Mouse (Mus musculus) limb, embryonic 15.5 days (tissue): ENCODE measurements at regions not wholly inside any gene's neighbourhood (a gene's known extent, or its start where the extent isn't known, plus 50 kb on each side); places are given as distances from the start of the nearest gene placed in this dataset.

Experiments
- ATAC-seq: fragments of 200-750 bp; cut with Nextera tagmentation; 2 replicates; pipeline ENCODE4 v1.8.0; 2017; ENCODE audit warnings: low read depth, moderate TSS enrichment; ENCODE audit not compliant: insufficient number of reproducible peaks, low FRiP score, low TSS enrichment
- H3K27ac ChIP-seq: fragments of 300-500 bp; sonication (generic); 2 replicates; pipeline ENCODE4 v1.5.1; 2015; ENCODE audit warnings: moderate library complexity, mild to moderate bottlenecking, inconsistent platforms
- H3K27me3 ChIP-seq: fragments of 300-500 bp; sonication (generic); 2 replicates; pipeline ENCODE4 v1.6.1; 2015; ENCODE audit warnings: inconsistent platforms
- H3K36me3 ChIP-seq: fragments of 300-500 bp; sonication (generic); 2 replicates; pipeline ENCODE4 v1.6.1; 2015; ENCODE audit warnings: inconsistent platforms
- H3K4me1 ChIP-seq: fragments of 300-500 bp; sonication (generic); 2 replicates; pipeline ENCODE4 v1.6.1; 2015; ENCODE audit warnings: inconsistent platforms
- H3K4me2 ChIP-seq: fragments of 300-500 bp; sonication (generic); 2 replicates; pipeline ENCODE4 v1.6.1; 2015; ENCODE audit warnings: mild to moderate bottlenecking, inconsistent platforms
- H3K4me3 ChIP-seq: fragments of 300-500 bp; sonication (generic); 2 replicates; pipeline ENCODE4 v1.5.1; 2015; ENCODE audit warnings: mild to moderate bottlenecking, inconsistent platforms
- H3K9ac ChIP-seq: fragments of 300-500 bp; sonication (generic); 2 replicates; pipeline ENCODE4 v1.6.1; 2015; ENCODE audit warnings: inconsistent platforms
- H3K9me3 ChIP-seq: fragments of 300-500 bp; sonication (generic); 2 replicates; pipeline ENCODE4 v1.6.1; 2016; ENCODE audit warnings: inconsistent platforms
- WGBS: fragments of 180-500 bp; shearing (Covaris S2); methylation state at CpG from one replicate; pipeline ENCODE4 v1.1.7; 2015; 5-methylcytosine and 5-hydroxymethylcytosine counted together

DNA sequence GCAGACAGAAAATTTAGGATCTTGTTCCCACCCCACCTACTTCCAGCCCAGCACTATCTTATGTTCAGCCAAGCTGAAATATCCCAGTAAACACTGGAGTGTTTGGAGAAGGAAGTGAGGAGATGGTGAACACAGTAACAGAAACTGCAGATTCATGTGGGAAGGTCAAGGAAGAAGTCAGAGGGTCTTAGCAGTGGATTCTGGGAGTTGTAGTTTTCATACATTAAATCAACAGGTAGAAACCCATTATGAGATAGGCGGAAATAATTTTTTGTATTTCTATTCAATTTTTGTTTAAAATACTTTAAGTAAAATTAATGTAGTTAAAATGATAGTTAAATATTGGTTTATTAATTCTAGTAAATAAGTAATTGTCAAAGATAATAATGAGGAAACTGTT is 429.6 kb upstream of the Gulo start:
- no peak overlapping the region for H3K4me2 ChIP-seq
- H3K27me3 ChIP-seq = no peaks in the 10 kb centered on the region
- no peaks in the 10 kb centered on the region for H3K4me1 ChIP-seq
- H3K4me3 ChIP-seq = no peak overlapping the region
- no peak for ATAC-seq
- H3K9ac ChIP-seq = no peak overlapping the region
- 92% methylated on average over 1 of the region's 1 CpGs for WGBS
- H3K27ac ChIP-seq = no peak overlapping the region
- no peaks in the 10 kb centered on the region for H3K9me3 ChIP-seq
- H3K36me3 ChIP-seq = no peaks in the 10 kb centered on the region

DNA sequence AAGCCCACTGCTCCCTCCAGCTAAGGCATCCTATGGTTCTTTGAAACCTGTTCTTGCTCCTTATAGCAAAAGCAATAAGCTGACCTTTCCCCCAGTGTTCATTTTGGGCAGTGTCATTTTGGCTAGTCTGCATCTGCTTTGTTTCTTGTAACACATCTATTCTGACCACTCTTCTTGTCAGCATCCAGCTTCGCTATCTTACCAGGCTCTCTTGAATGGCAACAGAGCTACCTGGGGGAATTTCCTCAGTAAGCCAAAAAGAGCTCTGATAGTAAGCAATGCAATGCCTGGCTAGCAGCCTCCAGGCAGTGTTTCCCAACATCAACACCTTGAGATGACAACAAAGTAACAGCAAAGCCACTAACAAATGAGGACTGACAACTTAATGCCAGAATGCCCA is 429.0 kb upstream of the Gulo start:
- no peak overlapping the region for H3K4me2 ChIP-seq
- H3K9me3 ChIP-seq = no peaks in the 10 kb centered on the region
- no peaks in the 10 kb centered on the region for H3K36me3 ChIP-seq
- H3K4me1 ChIP-seq = no peaks in the 10 kb centered on the region
- H3K9ac ChIP-seq = no peak overlapping the region
- no peak overlapping the region for H3K4me3 ChIP-seq
- no peak overlapping the region for H3K27ac ChIP-seq
- no peak for ATAC-seq
- no peaks in the 10 kb centered on the region for H3K27me3 ChIP-seq
- WGBS = 71% methylated on average over 1 of the region's 1 CpGs

DNA sequence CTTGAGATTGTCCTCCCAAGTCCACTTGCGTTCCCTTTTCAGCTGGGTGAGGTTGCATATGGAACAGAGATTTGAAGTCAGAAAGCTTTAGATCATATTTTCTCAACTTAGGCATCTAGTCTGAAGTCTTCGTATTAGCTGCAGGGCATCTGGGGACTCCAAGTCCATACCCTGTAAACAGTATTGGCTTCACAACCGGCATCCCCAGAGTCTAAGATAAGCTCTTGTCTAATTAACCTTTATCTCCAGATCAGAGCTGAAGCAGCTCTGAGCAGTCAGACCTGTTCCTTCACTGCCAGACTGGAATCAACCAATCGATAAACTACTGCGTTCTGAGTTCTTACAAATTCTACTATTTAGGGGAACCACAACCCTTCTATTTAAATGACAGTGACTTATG is 422.6 kb upstream of the Gulo start:
- H3K9ac ChIP-seq = no peak overlapping the region
- H3K9me3 ChIP-seq = no peaks in the 10 kb centered on the region
- H3K4me3 ChIP-seq = no peak overlapping the region
- H3K4me2 ChIP-seq = no peak overlapping the region
- 78% methylated on average over 5 of the region's 5 CpGs for WGBS
- ATAC-seq = no peak
- no peaks in the 10 kb centered on the region for H3K4me1 ChIP-seq
- no peak overlapping the region for H3K27ac ChIP-seq
- no peaks in the 10 kb centered on the region for H3K27me3 ChIP-seq
- no peaks in the 10 kb centered on the region for H3K36me3 ChIP-seq

- H3K27me3 ChIP-seq = no peaks in the 10 kb centered on the region
- H3K9ac ChIP-seq = no peak overlapping the region
- H3K36me3 ChIP-seq = no peaks in the 10 kb centered on the region
- no peak for ATAC-seq
- no peaks in the 10 kb centered on the region for H3K4me1 ChIP-seq
- H3K27ac ChIP-seq = no peak overlapping the region
- no peaks in the 10 kb centered on the region for H3K9me3 ChIP-seq
- H3K4me2 ChIP-seq = no peak overlapping the region
- H3K4me3 ChIP-seq = no peak overlapping the region
- 21% methylated on average over 5 of the region's 5 CpGs for WGBS
Observed at GRCm38 (mm10) chr14:66424141-66424540, 415.1 kb upstream of the Gulo start.
